Mouse (Mus musculus) myocyte (in vitro differentiated cells): ENCODE measurements around the gene Myo1e.

Experiments
- CEBPB ChIP-seq: IDR thresholded peaks from 2 replicates; pipeline ENCODE4 v1.6.1; 2011; ENCODE audit warnings: mild to moderate bottlenecking, moderate library complexity; ENCODE audit not compliant: poor library complexity, insufficient read depth, severe bottlenecking
- MAX ChIP-seq: IDR thresholded peaks from one replicate; pipeline ENCODE4 v1.6.1; 2011; ENCODE audit warnings: low read depth, mild to moderate bottlenecking, control low read depth
- MYOG ChIP-seq, 3 experiments: IDR thresholded peaks; one replicate each; pipeline ENCODE4 v1.6.1; 2011; ENCODE audit warnings: control low read depth in 2 of 3, low read depth in 2 of 3, mild to moderate bottlenecking in 2 of 3; ENCODE audit not compliant: insufficient read length in 2 of 3, control insufficient read depth in 1 of 3, insufficient read depth in 1 of 3
- POLR2A ChIP-seq: IDR thresholded peaks from one replicate; pipeline ENCODE4 v1.6.1; 2011; ENCODE audit warnings: low read depth, mild to moderate bottlenecking, control low read depth, moderate library complexity; ENCODE audit not compliant: insufficient read length
- POLR2AphosphoS2 ChIP-seq: IDR thresholded peaks from one replicate; pipeline ENCODE4 v1.6.1; 2011; ENCODE audit warnings: low read depth, control low read depth; ENCODE audit not compliant: insufficient read length
- REST ChIP-seq: IDR thresholded peaks from one replicate; pipeline ENCODE4 v1.6.1; 2011; ENCODE audit warnings: mild to moderate bottlenecking, control low read depth, moderate library complexity; ENCODE audit not compliant: insufficient read depth, insufficient read length
- TCF12 ChIP-seq: IDR thresholded peaks from one replicate; pipeline ENCODE4 v1.6.1; 2011; ENCODE audit warnings: mild to moderate bottlenecking, control low read depth; ENCODE audit not compliant: poor library complexity, insufficient read depth, severe bottlenecking
- USF1 ChIP-seq: IDR thresholded peaks from one replicate; pipeline ENCODE4 v1.6.1; 2011; ENCODE audit warnings: low read depth, mild to moderate bottlenecking, control low read depth, moderate library complexity

DNA sequence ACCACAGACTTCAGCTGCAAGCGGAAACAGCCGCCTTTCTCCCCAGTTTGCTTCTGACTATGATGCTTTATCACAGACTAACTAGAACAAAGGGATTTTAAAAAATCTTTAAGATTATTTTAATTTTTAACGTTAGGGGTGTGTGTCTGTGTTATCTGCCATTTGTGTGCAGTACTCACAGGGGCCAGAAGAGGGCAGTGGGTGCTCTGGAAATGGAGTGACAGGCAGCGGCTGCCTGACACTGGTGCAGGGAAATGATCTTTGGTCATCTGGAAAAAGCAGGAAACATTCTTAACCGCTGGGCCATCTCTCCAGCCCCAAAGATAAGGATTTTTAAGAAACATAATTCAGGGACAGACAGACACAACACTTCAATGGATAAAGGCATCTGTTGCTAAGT is 4.4 kb upstream of the Myo1e start:
- TF ChIP-seq POLR2A: no peak
- no peak for TF ChIP-seq POLR2AphosphoS2
- TF ChIP-seq TCF12: no peak
- no peak for TF ChIP-seq REST
- TF ChIP-seq USF1: no peak
- no peak for TF ChIP-seq MYOG (IDR thresholded peaks at IDR 0.05; ENCODE audit: control insufficient read depth in 1 of 3, insufficient read depth in 1 of 3, insufficient read length in 2 of 3, low read depth in 2 of 3)
- TF ChIP-seq CEBPB: no peak
- TF ChIP-seq MAX: no peak
